Mouse (Mus musculus): ENCODE results near the gene Idh2.
A peak's percentile ranks its signal among the peaks of the same experiment; 100 is the strongest.

Gene Idh2

GRCm38 (mm10) chr7:80085970-80086715 lies 29.0 kb downstream of the Idh2 start:
- DNase-seq (ENCODE audit: low spot score) = no peak

GRCm38 (mm10) chr7:80084484-80084931 lies 30.7 kb downstream of the Idh2 start:
- DNase-seq (ENCODE audit: low spot score) = peak; percentile 63

- DNase-seq (ENCODE audit: low spot score) = no peak
These were observed 33.3 kb downstream of the Idh2 start for GRCm38 (mm10) chr7:80081586-80082554.

DNA sequence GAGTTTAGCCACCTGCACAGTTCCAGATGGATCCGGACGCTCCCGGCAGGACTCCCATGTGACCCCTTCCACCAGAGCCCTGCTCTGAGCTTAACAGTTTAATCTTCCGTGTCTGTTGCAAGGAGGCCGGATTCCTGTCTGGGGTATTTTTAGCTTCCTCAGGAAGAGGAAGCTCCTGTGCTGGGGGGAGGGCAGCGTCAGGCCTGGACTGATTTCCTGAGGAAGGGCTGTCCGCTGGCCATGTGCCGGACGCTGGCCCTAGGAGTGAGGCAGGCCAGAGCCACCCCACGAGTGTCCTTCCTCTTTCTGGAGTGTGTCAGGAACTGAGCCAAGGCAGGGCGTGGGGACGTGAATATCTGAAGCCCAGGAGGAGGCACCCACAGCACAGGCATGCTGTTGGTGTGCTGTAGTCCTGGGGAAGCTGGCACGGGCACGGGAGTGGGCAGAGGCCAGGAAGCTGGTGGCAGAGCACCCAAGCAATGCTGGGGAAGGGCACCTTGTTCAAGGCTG lies 36.3 kb downstream of the Idh2 start:
- peak; percentile 71 for DNase-seq (ENCODE audit: low spot score)

- DNase-seq (ENCODE audit: low spot score) = no peak
These were observed 37.4 kb downstream of the Idh2 start for GRCm38 (mm10) chr7:80077801-80078200.

DNA sequence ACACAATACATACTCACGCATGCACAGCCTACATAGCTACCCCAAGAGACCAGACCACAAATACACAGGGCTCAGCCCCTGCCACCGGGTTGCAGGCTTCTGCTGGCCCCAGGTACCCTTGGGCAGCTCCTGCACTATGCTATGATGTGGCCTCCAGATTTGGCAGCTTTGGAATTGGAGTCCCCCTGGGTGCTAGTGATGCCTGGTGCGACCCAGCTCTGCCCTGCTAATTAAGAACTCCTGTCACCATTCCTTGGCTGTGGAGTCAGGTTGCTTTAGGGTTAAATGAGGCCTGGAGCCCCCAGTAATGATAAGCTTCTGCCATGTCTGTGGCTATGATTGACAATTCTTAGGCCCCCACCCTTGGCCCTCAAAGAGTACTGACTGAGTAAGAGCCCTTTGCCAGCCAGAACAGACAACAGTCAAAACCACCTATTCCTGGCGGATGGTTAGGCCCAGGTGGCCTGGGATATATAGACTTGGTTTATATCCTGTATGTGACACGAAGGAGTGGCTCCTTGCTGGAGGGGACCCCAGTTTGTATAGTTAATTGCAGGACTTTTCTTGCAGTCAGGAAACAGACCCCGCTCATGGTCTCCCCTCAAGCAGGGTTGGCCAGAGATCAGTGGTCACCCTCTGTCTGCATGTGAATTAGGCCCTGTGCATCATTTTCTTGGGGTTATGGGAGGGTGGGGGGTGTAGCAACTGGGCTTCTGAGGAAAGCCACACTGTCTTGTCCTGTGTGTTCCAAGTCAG lies 38.1 kb downstream of the Idh2 start:
- DNase-seq (ENCODE audit: low spot score) = no peak

- no peak for DNase-seq (ENCODE audit: low spot score)
These were observed 39.1 kb downstream of the Idh2 start for GRCm38 (mm10) chr7:80075946-80076583.

- DNase-seq (ENCODE audit: low spot score) = peak; percentile 46
These were observed 40.2 kb downstream of the Idh2 start for GRCm38 (mm10) chr7:80074921-80075441.

- no peak for DNase-seq (ENCODE audit: low spot score)
These were observed 41.7 kb downstream of the Idh2 start for GRCm38 (mm10) chr7:80073506-80073905.

DNA sequence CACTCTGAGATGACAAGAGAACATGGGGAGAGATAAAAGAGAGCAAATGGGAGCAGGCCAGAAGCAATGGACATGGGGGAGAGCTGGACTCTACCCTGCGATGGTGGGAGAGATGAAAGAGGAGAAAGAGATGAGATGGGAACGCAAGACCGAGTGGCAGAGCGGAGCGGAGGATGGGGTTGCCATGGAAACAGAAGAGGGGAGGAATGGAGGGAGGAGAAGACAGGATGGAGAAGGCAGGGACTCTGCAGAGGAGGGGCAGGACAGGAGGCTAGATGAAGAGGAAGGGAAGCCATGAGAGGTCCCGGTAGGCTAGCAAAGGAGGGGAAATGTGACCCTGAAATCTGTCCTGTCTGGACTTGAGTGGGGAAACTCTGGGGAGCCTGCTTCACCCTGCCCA lies 42.9 kb downstream of the Idh2 start:
- DNase-seq (ENCODE audit: low spot score) = no peak

- DNase-seq (ENCODE audit: low spot score) = no peak
These were observed 44.0 kb downstream of the Idh2 start for GRCm38 (mm10) chr7:80071209-80071608.

DNA sequence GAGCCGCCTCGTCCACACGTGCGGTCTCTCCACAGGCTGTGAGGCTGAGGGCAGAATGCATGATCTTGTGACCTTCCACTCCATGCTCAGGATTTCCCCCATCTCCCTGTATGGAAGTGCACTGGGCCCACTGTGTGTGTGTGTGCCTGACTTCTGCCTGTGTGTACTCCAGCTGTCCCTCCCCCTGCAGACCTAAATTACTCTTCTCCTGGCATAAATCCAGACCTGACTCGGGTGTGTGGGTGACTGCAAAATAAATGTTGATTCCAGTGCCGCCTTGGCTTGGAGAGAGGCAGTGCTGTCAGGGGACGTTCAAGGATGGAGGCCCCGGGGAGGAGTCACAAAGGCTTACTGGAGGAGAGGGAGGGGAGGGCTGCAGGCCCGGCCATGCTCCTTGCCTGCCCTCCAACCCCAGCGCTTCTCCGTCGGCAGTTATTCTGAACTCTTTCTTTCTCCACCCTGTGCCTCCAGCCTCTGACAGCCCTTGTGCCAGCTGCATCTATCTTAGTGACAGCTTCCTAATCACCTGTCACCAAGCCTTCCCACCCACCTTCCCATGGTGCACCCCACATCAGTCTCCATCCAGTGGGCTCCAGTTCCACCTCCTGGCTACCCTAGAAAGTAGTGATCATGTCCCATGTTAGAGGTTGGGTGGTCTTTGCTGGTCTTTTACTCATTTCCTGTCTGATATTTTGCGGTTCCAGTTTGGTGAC lies 45.4 kb downstream of the Idh2 start:
- DNase-seq (ENCODE audit: low spot score) = peak; percentile 32

GRCm38 (mm10) chr7:80068341-80068740 lies 46.9 kb downstream of the Idh2 start:
- DNase-seq (ENCODE audit: low spot score) = no peak

- no peak for DNase-seq (ENCODE audit: low spot score)
These were observed 48.3 kb downstream of the Idh2 start for GRCm38 (mm10) chr7:80066675-80067455.

DNA sequence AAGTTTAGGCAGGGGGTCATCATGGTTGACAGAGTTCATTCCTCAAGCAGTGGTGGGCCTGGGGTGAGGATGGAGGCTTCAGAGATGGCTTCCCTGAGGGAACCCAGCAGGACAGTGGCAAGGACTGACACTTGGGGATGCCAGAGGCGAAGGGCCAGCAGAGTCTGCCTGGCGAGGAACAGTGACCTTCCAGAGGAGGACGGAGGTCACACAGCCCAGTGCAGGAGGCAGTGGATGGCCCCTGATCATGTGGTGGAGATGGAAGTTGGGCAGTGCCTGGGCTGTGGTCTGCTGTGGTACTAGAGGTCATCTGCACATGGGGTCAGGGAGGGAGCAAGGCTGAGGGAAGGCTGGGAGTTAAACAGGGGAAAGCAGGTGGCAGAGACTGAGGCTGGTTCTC lies 49.9 kb downstream of the Idh2 start:
- no peak for DNase-seq (ENCODE audit: low spot score)

DNA sequence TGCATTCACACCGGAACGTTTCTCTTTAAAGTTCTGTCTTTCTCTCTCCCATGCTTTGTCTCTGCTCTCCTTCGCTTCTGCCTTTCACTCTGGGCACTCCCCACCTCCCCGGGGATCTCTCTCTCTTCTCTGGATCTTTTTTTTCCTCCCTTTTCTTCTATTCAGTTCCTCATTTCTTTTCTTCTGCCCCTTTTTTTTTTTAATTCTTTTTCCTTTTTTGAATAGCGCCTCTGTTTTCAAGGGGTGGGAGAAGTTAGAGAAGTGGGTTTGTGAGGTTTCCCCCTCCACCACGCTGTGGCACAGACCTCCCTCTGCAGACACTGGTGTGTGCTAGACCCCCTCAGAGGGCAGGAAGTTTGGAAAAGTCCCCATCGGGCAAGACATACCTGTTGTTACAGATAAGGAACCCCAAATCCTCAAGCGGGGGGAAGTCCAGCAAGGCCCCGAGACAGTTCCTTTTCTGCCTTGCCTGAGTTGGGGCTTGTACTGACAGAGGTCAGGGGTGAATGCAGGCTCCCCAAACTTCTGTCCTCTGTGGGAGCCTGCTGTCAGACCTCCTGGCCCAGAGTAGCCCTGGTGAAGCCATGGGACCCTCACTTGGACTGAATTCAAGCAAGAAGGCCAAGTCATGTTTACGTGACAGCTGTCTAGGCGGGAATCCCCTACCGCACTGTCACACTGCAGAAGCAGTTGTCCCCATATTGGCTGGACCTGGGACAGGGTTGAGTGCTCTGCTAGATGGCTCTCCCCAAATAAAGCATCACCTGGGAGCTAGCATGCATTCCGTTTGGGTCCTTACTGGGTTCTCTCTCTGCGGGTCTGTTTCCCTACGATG lies 51.1 kb downstream of the Idh2 start:
- DNase-seq (ENCODE audit: low spot score) = no peak

- DNase-seq (ENCODE audit: low spot score) = no peak
These were observed 51.9 kb downstream of the Idh2 start for GRCm38 (mm10) chr7:80063244-80063643.

- DNase-seq (ENCODE audit: low spot score) = no peak
These were observed 52.9 kb downstream of the Idh2 start for GRCm38 (mm10) chr7:80062083-80062826.
